Mouse (Mus musculus) thymus, postnatal 4 days (tissue): ENCODE measurements around the gene Il6.
"Not testable (repeated sequence)": the region's sequence is repeated elsewhere in the genome, so short reads cannot be mapped to it uniquely, and the experiment has no call there.

Experiments used
- DNase-seq: peaks from one replicate; pipeline ENCODE4 v3.0.0; 2021

Gene Il6

DNA sequence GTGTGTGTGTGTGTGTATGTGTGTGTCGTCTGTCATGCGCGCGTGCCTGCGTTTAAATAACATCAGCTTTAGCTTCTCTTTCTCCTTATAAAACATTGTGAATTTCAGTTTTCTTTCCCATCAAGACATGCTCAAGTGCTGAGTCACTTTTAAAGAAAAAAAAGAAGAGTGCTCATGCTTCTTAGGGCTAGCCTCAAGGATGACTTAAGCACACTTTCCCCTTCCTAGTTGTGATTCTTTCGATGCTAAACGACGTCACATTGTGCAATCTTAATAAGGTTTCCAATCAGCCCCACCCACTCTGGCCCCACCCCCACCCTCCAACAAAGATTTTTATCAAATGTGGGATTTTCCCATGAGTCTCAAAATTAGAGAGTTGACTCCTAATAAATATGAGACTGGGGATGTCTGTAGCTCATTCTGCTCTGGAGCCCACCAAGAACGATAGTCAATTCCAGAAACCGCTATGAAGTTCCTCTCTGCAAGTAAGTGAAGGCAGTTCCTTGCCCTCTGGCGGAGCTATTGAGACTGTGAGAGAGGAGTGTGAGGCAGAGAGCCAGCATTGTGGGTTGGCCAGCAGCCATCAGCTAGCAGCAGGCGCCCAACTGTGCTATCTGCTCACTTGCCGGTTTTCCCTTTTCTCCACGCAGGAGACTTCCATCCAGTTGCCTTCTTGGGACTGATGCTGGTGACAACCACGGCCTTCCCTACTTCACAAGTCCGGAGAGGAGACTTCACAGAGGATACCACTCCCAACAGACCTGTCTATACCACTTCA is at the start of gene Il6:
TSS of gene Il6 (plus strand) at position 389 of the 778 bp plus-strand sequence.
- peak; percentile 28 for DNase-seq

- DNase-seq, result no peak
Observed at GRCm38 (mm10) chr5:29963488-29963887, 49.4 kb upstream of the Il6 start.

- DNase-seq, result no peak
Observed at GRCm38 (mm10) chr5:29970212-29970611, 42.7 kb upstream of the Il6 start.

DNA sequence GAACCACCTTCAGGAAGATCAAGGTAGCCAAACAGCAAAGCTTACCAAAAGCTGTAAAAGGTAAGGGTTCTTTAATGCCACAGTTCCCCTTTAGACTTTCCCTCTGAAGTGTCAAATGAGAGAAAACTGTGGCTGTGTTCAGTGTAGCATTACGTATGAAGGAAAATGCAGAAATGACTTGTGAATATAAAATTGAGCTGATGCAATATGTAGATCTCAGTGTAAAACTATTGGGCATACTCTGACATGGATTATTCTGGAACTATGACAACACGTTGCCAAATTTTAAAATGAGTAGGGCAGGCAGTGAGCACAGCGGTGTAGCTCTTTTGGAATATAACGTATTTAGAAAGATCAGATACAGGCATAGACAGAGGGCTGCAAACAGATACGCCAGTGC is 40.1 kb upstream of the Il6 start:
- no peak for DNase-seq

DNA sequence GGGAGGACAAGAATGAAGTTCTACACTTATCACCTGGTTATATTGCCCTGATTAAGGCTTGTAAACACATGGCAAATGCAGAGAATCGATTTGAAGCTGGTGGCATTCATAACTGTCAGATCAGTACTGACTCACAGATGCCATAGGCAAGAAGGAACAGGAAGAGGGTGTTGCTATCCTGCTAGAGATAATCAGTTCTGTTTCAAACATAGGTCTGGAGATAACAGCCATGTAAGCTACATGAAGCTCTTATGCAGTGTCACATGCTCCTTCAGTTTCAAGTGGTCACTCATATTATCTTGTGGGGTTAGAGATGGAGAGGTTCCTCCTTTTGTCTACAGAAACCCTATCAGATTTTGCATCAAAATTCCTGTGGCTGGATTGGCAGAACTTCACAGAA is 39.4 kb upstream of the Il6 start:
- DNase-seq, result no peak

- no peak for DNase-seq
Observed at GRCm38 (mm10) chr5:29974115-29974514, 38.8 kb upstream of the Il6 start.

DNA sequence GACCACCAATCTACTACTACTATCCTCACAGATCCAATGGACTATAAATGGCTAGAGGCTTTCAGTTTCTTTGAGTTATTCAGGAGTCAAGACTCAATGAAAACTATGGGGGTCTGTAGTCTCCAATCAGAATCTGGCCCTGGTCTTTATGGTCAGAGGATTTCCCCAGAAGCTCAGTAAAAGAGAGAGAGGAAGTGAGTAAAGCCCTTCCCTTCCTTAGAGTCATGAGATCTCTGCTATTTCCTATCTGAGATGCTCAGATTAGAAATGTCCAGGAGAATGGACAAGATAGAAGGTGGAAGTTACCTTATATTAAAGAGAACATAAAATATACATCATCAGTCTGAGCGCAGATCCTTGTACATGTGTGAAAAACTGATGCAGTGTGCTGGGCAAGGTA is 19.3 kb upstream of the Il6 start:
- DNase-seq, result no peak

GRCm38 (mm10) chr5:29994344-29994743 is 18.6 kb upstream of the Il6 start:
- no peak for DNase-seq

- no peak for DNase-seq
Observed at GRCm38 (mm10) chr5:29997351-29997750, 15.6 kb upstream of the Il6 start.

- no peak for DNase-seq
Observed at GRCm38 (mm10) chr5:30000921-30001320, 12.0 kb upstream of the Il6 start.

- DNase-seq, result peak; percentile 9
Observed at GRCm38 (mm10) chr5:30014580-30014979, 1.7 kb downstream of the Il6 start.

GRCm38 (mm10) chr5:30035862-30036261 is 22.9 kb downstream of the Il6 start:
- DNase-seq, result not testable (repeated sequence)

DNA sequence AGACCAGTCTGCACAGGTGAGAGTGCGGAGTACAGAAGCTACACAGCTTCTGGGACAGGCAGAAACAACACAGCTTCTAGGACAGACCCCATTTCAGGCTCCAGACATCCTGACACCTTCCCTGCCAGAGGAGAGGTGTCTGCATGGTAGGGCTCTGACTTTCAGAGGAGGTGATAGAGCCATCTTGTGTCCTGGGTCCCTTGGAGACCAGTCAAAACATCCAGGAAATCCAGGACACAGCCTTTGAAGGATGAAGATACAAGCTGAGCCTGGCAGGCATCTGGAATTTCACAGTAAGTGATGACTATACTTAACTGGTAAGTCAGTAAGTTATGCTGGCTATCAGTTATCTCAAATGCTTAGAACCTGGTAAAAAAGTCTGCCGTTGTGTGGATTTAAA is 24.2 kb downstream of the Il6 start:
- DNase-seq, result not testable (repeated sequence)

DNA sequence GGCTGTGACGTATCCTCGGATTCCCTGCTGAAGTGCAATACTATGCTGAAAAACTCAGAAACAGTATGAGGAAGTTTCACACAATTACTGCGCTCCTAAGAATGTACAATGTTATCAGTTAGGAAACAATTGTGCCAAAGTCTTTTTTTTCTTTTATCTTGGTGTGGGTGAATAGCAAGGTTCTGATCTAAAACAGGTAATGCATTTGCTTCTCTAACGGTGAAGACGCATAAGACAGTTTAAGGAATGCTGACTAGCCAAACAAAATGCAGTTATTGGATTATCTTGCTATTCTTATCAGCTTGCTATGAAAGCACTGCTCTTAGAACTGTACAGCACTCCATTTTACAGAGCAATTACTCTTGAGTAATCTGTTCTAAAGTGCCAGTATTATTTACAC is 26.4 kb downstream of the Il6 start:
- DNase-seq, result not testable (repeated sequence)

- not testable (repeated sequence) for DNase-seq
Observed at GRCm38 (mm10) chr5:30039841-30040240, 26.9 kb downstream of the Il6 start.

DNA sequence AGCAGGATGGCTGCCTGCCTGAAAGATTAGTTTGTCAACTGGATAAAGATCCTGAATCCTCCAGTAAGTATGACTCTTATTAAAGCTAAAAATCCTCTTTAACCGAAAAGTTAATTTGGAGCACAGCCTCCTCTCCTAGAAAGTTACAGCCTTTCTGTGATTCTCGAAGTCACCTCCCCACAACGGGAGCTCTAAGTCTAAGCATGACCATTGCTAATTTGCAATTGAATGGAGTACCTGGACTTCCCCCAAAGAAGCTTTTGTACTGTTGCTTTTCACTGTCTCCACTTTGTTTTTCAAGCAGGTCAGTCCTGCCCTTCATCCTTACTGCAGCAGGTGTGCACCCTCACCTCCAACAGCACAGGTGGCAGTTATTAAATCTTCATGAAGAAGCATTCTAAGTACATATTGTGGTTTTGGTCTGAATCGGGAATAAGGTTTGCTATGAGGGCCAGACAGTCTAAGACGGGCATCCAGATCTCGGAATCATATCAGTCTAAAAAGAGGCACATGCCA is 45.4 kb downstream of the Il6 start:
- no peak for DNase-seq

DNA sequence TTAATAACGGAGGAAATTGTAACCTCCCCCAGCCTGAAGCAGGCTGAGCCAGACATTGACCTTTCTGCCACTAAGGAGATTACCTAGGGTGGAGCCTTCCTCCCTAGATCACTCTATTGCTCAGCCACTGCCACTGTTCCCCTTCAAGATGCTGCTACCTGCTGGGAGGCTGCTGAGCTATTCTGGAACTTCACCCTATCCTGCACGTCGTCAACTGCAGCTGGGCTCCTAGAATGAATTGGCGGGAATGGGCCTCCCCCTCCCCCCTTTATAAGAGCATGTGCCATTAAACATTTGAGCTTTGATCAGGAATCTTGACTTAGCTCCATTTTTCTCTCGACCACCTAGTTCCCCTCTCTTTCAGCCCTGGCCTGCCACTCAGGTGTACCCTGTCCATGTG is 46.7 kb downstream of the Il6 start:
- not testable (repeated sequence) for DNase-seq

DNA sequence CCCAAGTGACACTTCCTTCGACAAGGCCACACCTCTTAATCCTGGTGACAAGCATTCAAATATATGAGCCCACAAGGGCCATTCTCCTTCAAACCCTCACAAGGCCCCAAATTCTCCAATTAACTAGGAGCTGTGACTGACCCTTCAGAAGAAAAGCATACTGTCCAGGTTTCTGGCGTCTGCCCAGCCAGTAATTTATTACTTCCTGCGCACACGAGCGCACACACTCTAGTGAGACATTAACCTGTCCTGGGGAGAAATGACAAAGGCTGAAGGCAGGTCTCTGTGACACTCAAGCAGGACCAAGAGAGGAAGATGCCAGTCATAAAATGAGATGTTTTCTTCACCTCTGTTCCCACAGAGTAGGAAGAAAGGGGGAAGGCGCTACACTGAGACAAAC is 54.8 kb downstream of the Il6 start:
- no peak for DNase-seq
